In the genomic region with DNA sequence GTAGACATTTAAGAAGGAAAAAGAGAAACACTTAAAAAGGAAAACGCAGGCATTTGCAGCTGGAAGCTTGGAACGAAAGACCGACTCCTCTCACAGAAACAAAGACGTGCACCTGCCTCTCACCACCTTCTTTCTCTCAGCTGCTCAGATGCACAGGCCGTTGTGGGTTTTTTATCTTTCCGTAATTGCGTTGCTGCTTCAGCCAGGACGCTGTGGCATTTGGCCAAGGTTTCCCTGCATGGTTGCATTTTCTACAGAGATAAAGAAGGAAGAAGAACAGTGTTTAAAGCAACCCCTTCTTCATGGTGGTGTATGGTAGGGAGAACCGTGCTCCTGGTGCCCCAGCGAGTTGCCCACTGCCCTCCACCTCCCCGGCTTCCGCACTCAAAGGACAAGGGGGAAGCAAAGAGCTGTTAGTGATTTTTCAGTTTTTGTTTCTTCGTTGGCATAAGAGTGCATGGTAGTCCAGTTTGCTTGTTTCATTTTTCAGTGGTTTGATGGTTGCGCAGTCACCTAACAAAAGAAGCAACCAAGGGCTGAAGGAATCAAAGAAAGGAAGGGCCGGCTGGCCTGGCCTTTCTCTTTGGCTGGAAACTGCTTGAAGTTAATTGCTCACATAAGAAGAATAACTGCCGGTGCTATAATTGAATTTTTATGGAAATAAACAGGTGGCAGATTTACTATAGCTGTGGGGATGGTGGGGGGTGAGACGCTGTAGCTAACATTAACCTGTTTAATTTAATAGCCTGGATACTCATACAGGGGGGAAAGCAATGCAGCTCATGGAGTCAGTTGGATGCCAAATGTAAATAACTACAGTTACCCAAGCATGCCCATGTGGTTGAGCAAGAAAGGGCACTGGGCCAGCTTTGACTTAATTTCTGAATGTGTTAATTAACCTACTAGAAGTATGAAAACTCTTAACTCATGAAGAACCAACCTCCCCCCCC, we compare ENCODE assay signal across 8 mouse cellular contexts.
DNase-seq lines count a peak whose midpoint lies in the region; ATAC-seq lines count a peak whose summit lies in the region.

No protein-coding gene starts in this region.

- peak; percentile 32 for DNase-seq in adrenal gland, postnatal 10 days
- no peak for DNase-seq in adrenal gland, postnatal 4 days (ENCODE audit: low spot score in 2 of 2)
- peak; percentile 45 for DNase-seq in testis, postnatal 10 days (ENCODE audit: low spot score)
- DNase-seq in testis, postnatal 14 days (ENCODE audit: low spot score): no peak
- DNase-seq in kidney, postnatal 36 days: peak; percentile 46 to 51
- DNase-seq in thymus, postnatal 25 days: peak; percentile 36
- DNase-seq in gastrocnemius, postnatal 10 days: no peak

- ATAC-seq in monocyte, adult 5-6 weeks (replicated peaks; ENCODE audit: insufficient number of reproducible peaks, low FRiP score, low TSS enrichment, poor library complexity, severe bottlenecking): no peak

Comparison
In these comparisons a context has a peak if more than half of its experiments do, and no peak if none do; other contexts are left out.
1. DNase-seq: peak in adrenal gland, postnatal 10 days (single experiment), testis, postnatal 10 days (single experiment), kidney, postnatal 36 days (2 of 2) and thymus, postnatal 25 days (single experiment); none in adrenal gland, postnatal 4 days (0 of 2), testis, postnatal 14 days (single experiment) and gastrocnemius, postnatal 10 days (single experiment).